ENCODE assay signal across 13 mouse cellular contexts in the genomic region with DNA sequence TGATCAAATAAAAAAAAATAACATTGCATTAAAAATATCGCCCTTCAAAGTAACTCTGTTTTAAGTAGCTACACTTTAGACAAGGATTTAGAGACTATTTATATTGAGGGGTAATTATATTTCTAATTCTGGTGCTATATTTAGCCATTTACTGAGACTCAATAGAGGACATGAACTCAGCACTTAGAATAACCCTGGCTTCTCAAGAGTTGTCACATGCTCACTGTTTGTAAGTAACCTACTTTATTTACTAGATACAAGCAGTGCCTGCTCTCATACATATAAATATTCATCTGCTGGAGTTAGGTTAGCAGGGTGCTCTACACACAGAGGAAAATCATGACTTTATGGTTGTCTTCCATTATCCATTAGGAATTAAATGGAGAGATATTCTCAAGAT.
"Had no signal": no experiment of that assay in that cellular context is flagged by ENCODE, and none has a peak within 500 bp of the region (broad histone marks: within the 10 kb centered on the region; RNA-seq: fewer than 3 reads in every experiment).

No protein-coding gene starts in this region.

- H3K4me2 ChIP-seq: liver, embryonic 11.5 days; liver, embryonic 15.5 days; neural tube, embryonic 12.5 days had no signal

- H3K4me1 ChIP-seq: liver, embryonic 15.5 days had no signal

- H3K4me3 ChIP-seq: left cerebral cortex, adult 2 months; limb, embryonic 10.5 days; liver, embryonic 15.5 days; neural tube, embryonic 12.5 days had no signal

- DNase-seq: kidney, postnatal 25 days; lung, adult 2 months; lung, postnatal 36 days; midbrain, embryonic 14.5 days; spleen, adult 18-20 months; thymus, adult 18-20 months; thymus, postnatal 14 days had no signal

- H3K9me3 ChIP-seq: limb, embryonic 10.5 days; liver, embryonic 15.5 days; neural tube, embryonic 12.5 days had no signal

- ATAC-seq: lung, postnatal 0 days had no signal

- H3K9ac ChIP-seq: liver, embryonic 15.5 days; neural tube, embryonic 12.5 days had no signal

- H3K27ac ChIP-seq: left cerebral cortex, adult 2 months; limb, embryonic 10.5 days; liver, embryonic 15.5 days; neural tube, embryonic 12.5 days had no signal

- H3K36me3 ChIP-seq: limb, embryonic 10.5 days; liver, embryonic 15.5 days; neural tube, embryonic 12.5 days had no signal

- H3K27me3 ChIP-seq: liver, embryonic 15.5 days; neural tube, embryonic 12.5 days had no signal
